In the genomic region with DNA sequence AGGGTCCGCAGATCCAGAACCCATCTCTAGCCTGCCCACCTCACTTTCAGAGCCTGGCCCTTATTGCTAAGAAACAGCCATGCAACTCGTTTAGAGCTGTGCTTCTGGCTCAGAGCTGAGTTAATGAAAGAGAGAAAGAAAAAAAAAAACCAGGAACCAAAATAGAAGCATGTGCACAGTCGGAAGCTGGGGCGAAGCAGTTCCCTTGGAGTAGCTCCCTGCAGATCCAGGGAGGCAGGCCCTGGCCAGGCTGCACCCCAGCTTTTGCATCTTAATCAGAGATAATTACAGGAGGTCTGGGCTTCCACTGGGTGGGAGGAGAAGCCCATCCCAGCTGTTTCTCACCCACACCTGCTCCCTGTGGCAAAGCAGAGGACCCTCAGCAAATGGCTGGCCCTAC, we compare ENCODE assay signal across 38 mouse cellular contexts. TPM values are rescaled to one million over a fixed set of nuclear protein-coding genes. Genes with fewer than 3 reads are reported as not detected.
DNase-seq lines count a peak whose midpoint lies in the region; ATAC-seq and TF ChIP-seq lines count a peak whose summit lies in the region.
"Had no signal": no experiment of that assay in that cellular context is flagged by ENCODE, and none has a peak within 500 bp of the region (broad histone marks: within the 10 kb centered on the region; RNA-seq: fewer than 3 reads in every experiment).

No protein-coding gene starts in this region.

- intact Hi-C loops in left cerebral cortex, postnatal 14 days (cut with DNase I): no loop called here
- intact Hi-C loops in left cerebral cortex, postnatal 10 days (cut with DNase I): no loop called here

- H3K4me3 ChIP-seq in hindbrain, embryonic 13.5 days: no peak overlapping the region
- H3K4me3 ChIP-seq: forebrain, embryonic 15.5 days; gastrocnemius, adult 2 months; hindbrain, embryonic 10.5 days; intestine, embryonic 15.5 days; limb, embryonic 10.5 days; limb, embryonic 15.5 days; liver, embryonic 13.5 days; megakaryocyte, embryonic 14.5 days; midbrain, embryonic 12.5 days; myocyte; neural tube, embryonic 12.5 days had no signal

- H3K9me3 ChIP-seq in hindbrain, embryonic 13.5 days: no peaks in the 10 kb centered on the region
- H3K9me3 ChIP-seq: forebrain, embryonic 15.5 days; hindbrain, embryonic 10.5 days; intestine, embryonic 15.5 days; limb, embryonic 10.5 days; limb, embryonic 15.5 days; liver, embryonic 13.5 days; megakaryocyte, embryonic 14.5 days; midbrain, embryonic 12.5 days; neural tube, embryonic 12.5 days had no signal

- no peak for TF ChIP-seq CTCF in brain, embryonic 14.5 days (IDR thresholded peaks at IDR 0.05; ENCODE audit: borderline replicate concordance, extremely low read depth, insufficient read depth, insufficient read length)

- peaks cover 5% of the 10 kb centered on the region; the same call in 1 of the 2 replicates for H3K4me1 ChIP-seq in hindbrain, embryonic 13.5 days (replicated peaks)
- H3K4me1 ChIP-seq: intestine, embryonic 15.5 days; limb, embryonic 10.5 days; limb, embryonic 15.5 days; liver, embryonic 13.5 days; midbrain, embryonic 12.5 days; neural tube, embryonic 12.5 days had no signal

- H3K4me2 ChIP-seq in hindbrain, embryonic 13.5 days: no peak overlapping the region
- H3K4me2 ChIP-seq: forebrain, embryonic 15.5 days; intestine, embryonic 15.5 days; limb, embryonic 15.5 days; liver, embryonic 13.5 days; midbrain, embryonic 12.5 days; neural tube, embryonic 12.5 days had no signal

- no peak overlapping the region for H3K9ac ChIP-seq in hindbrain, embryonic 13.5 days
- H3K9ac ChIP-seq: forebrain, embryonic 15.5 days; intestine, embryonic 15.5 days; limb, embryonic 15.5 days; liver, embryonic 13.5 days; midbrain, embryonic 12.5 days; neural tube, embryonic 12.5 days had no signal

- H3K36me3 ChIP-seq in hindbrain, embryonic 13.5 days: no peaks in the 10 kb centered on the region
- H3K36me3 ChIP-seq: forebrain, embryonic 15.5 days; hindbrain, embryonic 10.5 days; intestine, embryonic 15.5 days; limb, embryonic 10.5 days; limb, embryonic 15.5 days; liver, embryonic 13.5 days; midbrain, embryonic 12.5 days; neural tube, embryonic 12.5 days had no signal

- TF ChIP-seq POLR2A in brain, embryonic 14.5 days (IDR thresholded peaks at IDR 0.05; ENCODE audit: borderline replicate concordance, extremely low read depth, insufficient read depth, insufficient read length, poor library complexity, severe bottlenecking): no peak

- peak; percentile 45 to 48 for DNase-seq in frontal cortex, postnatal 36 days (ENCODE audit: low spot score in 2 of 2)
- DNase-seq in frontal cortex, postnatal 25 days (ENCODE audit: low spot score in 2 of 2): no peak
- DNase-seq in left cerebral cortex, postnatal 14 days (ENCODE audit: low spot score in 2 of 2): peak; percentile 41 to 50
- no peak for DNase-seq in left cerebral cortex, postnatal 10 days (ENCODE audit: extremely low spot score in 1 of 2, low spot score in 2 of 2)
- DNase-seq in brain, embryonic 14.5 days (ENCODE audit: low read depth): peak; percentile 11
- DNase-seq in right cerebral cortex, postnatal 10 days (ENCODE audit: low spot score in 2 of 2): peak; percentile 64 to 71
- no peak for DNase-seq in testis, postnatal 14 days (ENCODE audit: low spot score)
- DNase-seq: adrenal gland, postnatal 25 days; cerebellum, adult 8-10 months; cerebellum, postnatal 25 days; gastrocnemius, adult 2 months; heart, postnatal 14 days; kidney, adult 2 months; kidney, postnatal 4 days; liver, embryonic 13.5 days; lung, adult 18-20 months; lung, postnatal 4 days; thymus, postnatal 4 days had no signal

- WGBS in hindbrain, embryonic 13.5 days: 49% methylated on average over 4 of the region's 4 CpGs

- ATAC-seq in hindbrain, embryonic 13.5 days (ENCODE audit: low FRiP score): no peak
- ATAC-seq: forebrain, embryonic 15.5 days; hindbrain, postnatal 0 days; intestine, embryonic 15.5 days; lung, postnatal 0 days had no signal

- 0 out of 2 replicates have a peak, but pooled peaks cover 3% of the 10 kb centered on the region for H3K27me3 ChIP-seq in hindbrain, embryonic 13.5 days
- H3K27me3 ChIP-seq: forebrain, embryonic 15.5 days; limb, embryonic 15.5 days; liver, embryonic 13.5 days; neural tube, embryonic 12.5 days had no signal

- H3K27ac ChIP-seq in hindbrain, embryonic 13.5 days: no peak overlapping the region
- H3K27ac ChIP-seq: forebrain, embryonic 15.5 days; gastrocnemius, adult 2 months; hindbrain, embryonic 10.5 days; hindbrain, postnatal 0 days; intestine, embryonic 15.5 days; kidney, postnatal 0 days; limb, embryonic 10.5 days; limb, embryonic 15.5 days; liver, embryonic 13.5 days; midbrain, embryonic 12.5 days; neural tube, embryonic 12.5 days; stomach, postnatal 0 days had no signal

RNA-seq across cellular contexts. Expression of a gene that starts 53.9 kb away (rescaled TPM):
- total RNA-seq in left cerebral cortex, postnatal 14 days (2021): 10 to 100 TPM in 1 of 2 experiments, 1 to 10 TPM in 1; 9.8 to 13.4 TPM
- total RNA-seq in left cerebral cortex, postnatal 10 days (2021): 10 to 100 TPM in 1 of 2 experiments, 1 to 10 TPM in 1; 6.5 to 12.0 TPM
- 2.0 and 3.0 TPM in 2 replicates for polyA plus RNA-seq in brain, embryonic 14.5 days (2012; rRNA removed)
- polyA plus RNA-seq in hindbrain, embryonic 13.5 days (2015; fragmentation: Nextera tagmentation; extraction: Ambion mirVana): 0.21 and 0.36 TPM in 2 replicates
- polyA plus RNA-seq: limb, embryonic 10.5 days; limb, embryonic 15.5 days; liver, embryonic 13.5 days; lung, postnatal 0 days; midbrain, embryonic 12.5 days; myocyte; stomach, postnatal 0 days had no signal

RNA-seq across cellular contexts. Expression of a gene that starts 56.9 kb away (rescaled TPM):
- not detected for total RNA-seq in left cerebral cortex, postnatal 14 days (2021)
- not detected for total RNA-seq in left cerebral cortex, postnatal 10 days (2021)
- 0.45 and 1.0 TPM in 2 replicates for polyA plus RNA-seq in brain, embryonic 14.5 days (2012; rRNA removed)
- 0.54 and 1.5 TPM in 2 replicates for polyA plus RNA-seq in hindbrain, embryonic 13.5 days (2015; fragmentation: Nextera tagmentation; extraction: Ambion mirVana)
- total RNA-seq: adrenal gland, adult 18-20 months; adrenal gland, postnatal 25 days; gastrocnemius, adult 2 months; gastrocnemius, postnatal 4 days; heart, postnatal 14 days; hindbrain, postnatal 0 days; layer of hippocampus, postnatal 10 days; midbrain, postnatal 0 days had no signal
- polyA plus RNA-seq: forebrain, embryonic 15.5 days; heart, embryonic 14.5 days; hindbrain, postnatal 0 days; kidney, postnatal 0 days; limb, embryonic 15.5 days; liver, embryonic 13.5 days; lung, postnatal 0 days; midbrain, postnatal 0 days; myocyte; spleen, adult 2 months; stomach, postnatal 0 days had no signal

Comparison
In these comparisons a context has a peak if more than half of its experiments do, and no peak if none do; other contexts are left out.
1. DNase-seq: peak in frontal cortex, postnatal 36 days (2 of 2), left cerebral cortex, postnatal 14 days (2 of 2), brain, embryonic 14.5 days (single experiment) and right cerebral cortex, postnatal 10 days (2 of 2); none in frontal cortex, postnatal 25 days (0 of 2), left cerebral cortex, postnatal 10 days (0 of 2) and testis, postnatal 14 days (single experiment).